Comparison of ENCODE assay signal across 19 mouse cellular contexts in the genomic region with DNA sequence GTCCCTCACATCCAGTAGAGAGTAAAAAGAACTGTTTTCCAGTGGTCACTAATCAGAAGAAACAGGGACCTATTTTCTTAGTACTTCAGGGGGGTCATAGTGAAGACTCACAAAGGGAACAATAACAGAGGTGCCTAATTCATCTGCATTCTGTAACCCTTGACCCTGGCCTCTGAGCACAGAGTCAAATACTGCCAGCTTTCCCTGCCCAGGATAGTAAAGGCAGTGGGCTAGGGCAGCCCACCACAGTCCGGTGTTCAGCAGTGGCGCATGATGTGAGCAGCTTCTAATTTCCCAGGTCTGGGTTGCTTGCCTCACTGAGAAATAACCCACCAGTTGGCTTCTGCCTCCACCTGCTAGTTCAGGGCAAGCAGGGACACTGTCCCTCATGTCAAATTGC.
DNase-seq lines count a peak whose midpoint lies in the region; ATAC-seq lines count a peak whose summit lies in the region.
"Had no signal": no experiment of that assay in that cellular context is flagged by ENCODE, and none has a peak within 500 bp of the region (broad histone marks: within the 10 kb centered on the region; RNA-seq: fewer than 3 reads in every experiment).

No protein-coding gene starts in this region.

- H3K4me1 ChIP-seq in forebrain, embryonic 12.5 days = peaks cover 20% of the 10 kb centered on the region
- peaks cover 34% of the 10 kb centered on the region for H3K4me1 ChIP-seq in forebrain, embryonic 13.5 days
- H3K4me1 ChIP-seq in midbrain, embryonic 10.5 days = peaks cover 42% of the 10 kb centered on the region
- H3K4me1 ChIP-seq in midbrain, embryonic 16.5 days (ENCODE audit: control insufficient read depth, insufficient read depth, low read length) = no peaks in the 10 kb centered on the region
- H3K4me1 ChIP-seq in embryonic facial prominence, embryonic 10.5 days = peaks cover 16% of the 10 kb centered on the region
- H3K4me1 ChIP-seq in limb, embryonic 10.5 days = peaks cover 29% of the 10 kb centered on the region
- H3K4me1 ChIP-seq: heart, embryonic 10.5 days had no signal

- DNase-seq in midbrain, embryonic 10.5 days (ENCODE audit: low spot score) = peak; percentile 29
- DNase-seq in embryonic facial prominence, embryonic 10.5 days (ENCODE audit: low spot score) = no peak
- DNase-seq in limb, embryonic 10.5 days (ENCODE audit: low spot score) = no peak
- no peak for DNase-seq in cerebellum, postnatal 10 days
- DNase-seq: adrenal gland, adult 2 months; adrenal gland, postnatal 25 days; cerebellum, adult 18-20 months; cerebellum, adult 9-11 months; gastrocnemius, adult 2 months; gastrocnemius, postnatal 25 days; heart, postnatal 10 days; heart, postnatal 4 days; kidney, adult 11 months had no signal

- H3K4me2 ChIP-seq in forebrain, embryonic 12.5 days = no peak overlapping the region
- no peak overlapping the region for H3K4me2 ChIP-seq in forebrain, embryonic 13.5 days
- no peak overlapping the region for H3K4me2 ChIP-seq in midbrain, embryonic 16.5 days (ENCODE audit: low read length)
- H3K4me2 ChIP-seq: embryonic facial prominence, embryonic 13.5 days; hindbrain, embryonic 13.5 days had no signal

- H3K27me3 ChIP-seq in forebrain, embryonic 12.5 days = no peaks in the 10 kb centered on the region
- H3K27me3 ChIP-seq in forebrain, embryonic 13.5 days = peaks cover 3% of the 10 kb centered on the region; the same call in 1 of the 2 replicates
- no peaks in the 10 kb centered on the region for H3K27me3 ChIP-seq in midbrain, embryonic 10.5 days (ENCODE audit: low read depth, poor library complexity, severe bottlenecking)
- H3K27me3 ChIP-seq in midbrain, embryonic 16.5 days (ENCODE audit: control insufficient read depth, insufficient read depth, low read depth, low read length) = no peaks in the 10 kb centered on the region
- no peaks in the 10 kb centered on the region for H3K27me3 ChIP-seq in embryonic facial prominence, embryonic 10.5 days (replicated peaks; ENCODE audit: low read depth, poor library complexity, severe bottlenecking)
- no peaks in the 10 kb centered on the region for H3K27me3 ChIP-seq in limb, embryonic 10.5 days (ENCODE audit: low read depth, poor library complexity, severe bottlenecking)
- H3K27me3 ChIP-seq: embryonic facial prominence, embryonic 13.5 days; hindbrain, embryonic 13.5 days had no signal

- no peak overlapping the region for H3K9ac ChIP-seq in forebrain, embryonic 12.5 days
- H3K9ac ChIP-seq in forebrain, embryonic 13.5 days = no peak overlapping the region
- no peak overlapping the region for H3K9ac ChIP-seq in midbrain, embryonic 16.5 days (ENCODE audit: low read depth, low read length)
- H3K9ac ChIP-seq: embryonic facial prominence, embryonic 13.5 days; hindbrain, embryonic 13.5 days had no signal

- 54% methylated on average over 2 of the region's 2 CpGs for WGBS in forebrain, embryonic 12.5 days
- WGBS in forebrain, embryonic 13.5 days = 46% methylated on average over 2 of the region's 2 CpGs
- 35% methylated on average over 2 of the region's 2 CpGs for WGBS in midbrain, embryonic 10.5 days
- 59% methylated on average over 2 of the region's 2 CpGs for WGBS in midbrain, embryonic 16.5 days
- WGBS in embryonic facial prominence, embryonic 10.5 days = 54% methylated on average over 2 of the region's 2 CpGs
- WGBS in limb, embryonic 10.5 days = 90% methylated on average over 2 of the region's 2 CpGs

- H3K27ac ChIP-seq in forebrain, embryonic 12.5 days = 0 out of 2 replicates have a peak overlapping the region, but pooled peaks have one; percentile 25
- no peak overlapping the region for H3K27ac ChIP-seq in forebrain, embryonic 13.5 days
- peak overlapping the region; percentile 84 for H3K27ac ChIP-seq in midbrain, embryonic 10.5 days (replicated peaks)
- H3K27ac ChIP-seq in midbrain, embryonic 16.5 days (ENCODE audit: low read length) = no peak overlapping the region
- H3K27ac ChIP-seq in embryonic facial prominence, embryonic 10.5 days (replicated peaks) = peak overlapping the region; percentile 65
- H3K27ac ChIP-seq in limb, embryonic 10.5 days = peak overlapping the region; percentile 23; the same call in 1 of the 2 replicates
- H3K27ac ChIP-seq: embryonic facial prominence, embryonic 13.5 days; gastrocnemius, adult 2 months; heart, embryonic 10.5 days; hindbrain, embryonic 13.5 days had no signal

- H3K4me3 ChIP-seq in forebrain, embryonic 12.5 days (replicated peaks) = no peak overlapping the region
- no peak overlapping the region for H3K4me3 ChIP-seq in forebrain, embryonic 13.5 days
- no peak overlapping the region for H3K4me3 ChIP-seq in midbrain, embryonic 10.5 days
- H3K4me3 ChIP-seq in midbrain, embryonic 16.5 days (ENCODE audit: low read depth, low read length) = no peak overlapping the region
- H3K4me3 ChIP-seq in embryonic facial prominence, embryonic 10.5 days = no peak overlapping the region
- no peak overlapping the region for H3K4me3 ChIP-seq in limb, embryonic 10.5 days
- H3K4me3 ChIP-seq: embryonic facial prominence, embryonic 13.5 days; gastrocnemius, adult 2 months; heart, embryonic 10.5 days; hindbrain, embryonic 13.5 days had no signal

- no peaks in the 10 kb centered on the region for H3K36me3 ChIP-seq in forebrain, embryonic 12.5 days (replicated peaks)
- no peaks in the 10 kb centered on the region for H3K36me3 ChIP-seq in forebrain, embryonic 13.5 days (ENCODE audit: poor library complexity, severe bottlenecking)
- H3K36me3 ChIP-seq in midbrain, embryonic 10.5 days = no peaks in the 10 kb centered on the region
- no peaks in the 10 kb centered on the region for H3K36me3 ChIP-seq in midbrain, embryonic 16.5 days (ENCODE audit: control insufficient read depth, insufficient read depth, low read length)
- no peaks in the 10 kb centered on the region for H3K36me3 ChIP-seq in embryonic facial prominence, embryonic 10.5 days (replicated peaks)
- no peaks in the 10 kb centered on the region for H3K36me3 ChIP-seq in limb, embryonic 10.5 days
- H3K36me3 ChIP-seq: embryonic facial prominence, embryonic 13.5 days; heart, embryonic 10.5 days; hindbrain, embryonic 13.5 days had no signal

- 0 out of 2 replicates have a peak, but pooled peaks have one; percentile 43 for ATAC-seq in forebrain, embryonic 12.5 days (ENCODE audit: low FRiP score)
- ATAC-seq in forebrain, embryonic 13.5 days = no peak
- no peak for ATAC-seq in midbrain, embryonic 16.5 days

- no peaks in the 10 kb centered on the region for H3K9me3 ChIP-seq in forebrain, embryonic 12.5 days
- no peaks in the 10 kb centered on the region for H3K9me3 ChIP-seq in forebrain, embryonic 13.5 days (replicated peaks)
- no peaks in the 10 kb centered on the region for H3K9me3 ChIP-seq in midbrain, embryonic 10.5 days (replicated peaks)
- H3K9me3 ChIP-seq in midbrain, embryonic 16.5 days (replicated peaks; ENCODE audit: control insufficient read depth, low read length, poor library complexity, severe bottlenecking) = no peaks in the 10 kb centered on the region
- H3K9me3 ChIP-seq in embryonic facial prominence, embryonic 10.5 days = no peaks in the 10 kb centered on the region
- H3K9me3 ChIP-seq in limb, embryonic 10.5 days (replicated peaks) = no peaks in the 10 kb centered on the region
- H3K9me3 ChIP-seq: embryonic facial prominence, embryonic 13.5 days; heart, embryonic 10.5 days; hindbrain, embryonic 13.5 days had no signal

Comparison
In these comparisons a context has a peak if more than half of its experiments do, and no peak if none do; other contexts are left out.
1. H3K27ac ChIP-seq: peak in forebrain, embryonic 12.5 days (single experiment), midbrain, embryonic 10.5 days (single experiment), embryonic facial prominence, embryonic 10.5 days (single experiment) and limb, embryonic 10.5 days (single experiment); none in forebrain, embryonic 13.5 days (single experiment) and midbrain, embryonic 16.5 days (single experiment).